Mouse (Mus musculus): ENCODE results near the gene Enpep. TPM values are rescaled to one million over a fixed set of nuclear protein-coding genes. Genes with fewer than 3 reads are reported as not detected.

Enpep gene
- 14.1 and 14.2 TPM in 2 replicates for polyA plus RNA-seq (2015; fragmentation: Nextera tagmentation; extraction: Ambion mirVana)

GRCm38 (mm10) chr3:129332586-129332985 lies at the start of gene Enpep:
Gene Enpep, minus strand, starts transcription at chr3:129332720.
- peak; percentile 85 for ATAC-seq (replicated peaks; ENCODE audit: insufficient number of reproducible peaks, insufficient read depth, low FRiP score, low read depth)
- no peaks in the 10 kb centered on the region for H3K9me3 ChIP-seq (replicated peaks)
- peak within 1 kb of the TSS; percentile 79 for H3K27ac ChIP-seq
- H3K4me3 ChIP-seq, result peak within 1 kb of the TSS; percentile 54
- WGBS, result 9% methylated on average over 13 of the region's 13 CpGs
- no peaks in the 10 kb centered on the region for H3K36me3 ChIP-seq
- peaks cover 23% of the 10 kb centered on the region for H3K4me1 ChIP-seq (replicated peaks)
- no peaks in the 10 kb centered on the region for H3K27me3 ChIP-seq
- H3K9ac ChIP-seq, result peak within 1 kb of the TSS; percentile 39
- peak within 1 kb of the TSS; percentile 67 for H3K4me2 ChIP-seq

- no peak overlapping the region for H3K4me2 ChIP-seq
- no peaks in the 10 kb centered on the region for H3K27me3 ChIP-seq
- WGBS, result 68% methylated on average over 3 of the region's 3 CpGs
Measured at GRCm38 (mm10) chr3:129379109-129379508, 46.6 kb upstream of the Enpep start.

GRCm38 (mm10) chr3:129375087-129375486 lies 42.6 kb upstream of the Enpep start:
- no peaks in the 10 kb centered on the region for H3K4me1 ChIP-seq (replicated peaks)
- no peak overlapping the region for H3K4me2 ChIP-seq
- no peak overlapping the region for H3K9ac ChIP-seq
- no peaks in the 10 kb centered on the region for H3K27me3 ChIP-seq
- H3K9me3 ChIP-seq (replicated peaks), result no peaks in the 10 kb centered on the region
- no peaks in the 10 kb centered on the region for H3K36me3 ChIP-seq
- no peak overlapping the region for H3K27ac ChIP-seq
- H3K4me3 ChIP-seq, result no peak overlapping the region
- 93% methylated on average over 3 of the region's 3 CpGs for WGBS
- no peak for ATAC-seq (replicated peaks; ENCODE audit: insufficient number of reproducible peaks, insufficient read depth, low FRiP score, low read depth)

More at GRCm38 (mm10) chr3:129379109-129379508, 46.6 kb upstream of the Enpep start:
- H3K36me3 ChIP-seq, result no peaks in the 10 kb centered on the region
- H3K27ac ChIP-seq, result no peak overlapping the region
- H3K4me3 ChIP-seq, result no peak overlapping the region
- H3K4me1 ChIP-seq (replicated peaks), result no peaks in the 10 kb centered on the region
- no peak overlapping the region for H3K9ac ChIP-seq
- no peak for ATAC-seq (replicated peaks; ENCODE audit: insufficient number of reproducible peaks, insufficient read depth, low FRiP score, low read depth)
- no peaks in the 10 kb centered on the region for H3K9me3 ChIP-seq (replicated peaks)

GRCm38 (mm10) chr3:129373108-129373507 lies 40.6 kb upstream of the Enpep start:
- no peak overlapping the region for H3K4me3 ChIP-seq
- ATAC-seq (replicated peaks; ENCODE audit: insufficient number of reproducible peaks, insufficient read depth, low FRiP score, low read depth), result no peak
- H3K27ac ChIP-seq, result no peak overlapping the region
- H3K36me3 ChIP-seq, result no peaks in the 10 kb centered on the region
- H3K27me3 ChIP-seq, result no peaks in the 10 kb centered on the region
- H3K4me2 ChIP-seq, result no peak overlapping the region
- H3K9me3 ChIP-seq (replicated peaks), result no peaks in the 10 kb centered on the region
- 38% methylated on average over 2 of the region's 2 CpGs for WGBS
- H3K4me1 ChIP-seq (replicated peaks), result no peaks in the 10 kb centered on the region
- no peak overlapping the region for H3K9ac ChIP-seq

GRCm38 (mm10) chr3:129369491-129369890 lies 37.0 kb upstream of the Enpep start:
- H3K27me3 ChIP-seq, result no peaks in the 10 kb centered on the region
- ATAC-seq (replicated peaks; ENCODE audit: insufficient number of reproducible peaks, insufficient read depth, low FRiP score, low read depth), result no peak
- no peak overlapping the region for H3K4me2 ChIP-seq
- H3K36me3 ChIP-seq, result no peaks in the 10 kb centered on the region
- no peak overlapping the region for H3K9ac ChIP-seq
- H3K4me3 ChIP-seq, result no peak overlapping the region
- 71% methylated on average over 3 of the region's 3 CpGs for WGBS
- no peaks in the 10 kb centered on the region for H3K9me3 ChIP-seq (replicated peaks)
- H3K27ac ChIP-seq, result no peak overlapping the region
- no peaks in the 10 kb centered on the region for H3K4me1 ChIP-seq (replicated peaks)

GRCm38 (mm10) chr3:129365919-129366318 lies 33.4 kb upstream of the Enpep start:
- Histone ChIP-seq H3K27ac (no peak overlapping the region), H3K9ac (no peak overlapping the region), H3K36me3 (no peaks in the 10 kb centered on the region), H3K4me3 (no peak overlapping the region), H3K9me3 (replicated peaks) (no peaks in the 10 kb centered on the region), H3K4me1 (replicated peaks) (no peaks in the 10 kb centered on the region), H3K27me3 (no peaks in the 10 kb centered on the region), H3K4me2 (no peak overlapping the region)
- 74% methylated on average over 1 of the region's 1 CpGs for WGBS
- no peak for ATAC-seq (replicated peaks; ENCODE audit: insufficient number of reproducible peaks, insufficient read depth, low FRiP score, low read depth)

- no peaks in the 10 kb centered on the region for H3K27me3 ChIP-seq
- ATAC-seq (replicated peaks; ENCODE audit: insufficient number of reproducible peaks, insufficient read depth, low FRiP score, low read depth), result no peak
- no peak overlapping the region for H3K4me3 ChIP-seq
- no peak overlapping the region for H3K4me2 ChIP-seq
- WGBS, result 80% methylated on average over 2 of the region's 2 CpGs
- H3K27ac ChIP-seq, result no peak overlapping the region
- H3K4me1 ChIP-seq (replicated peaks), result no peaks in the 10 kb centered on the region
- no peak overlapping the region for H3K9ac ChIP-seq
- no peaks in the 10 kb centered on the region for H3K9me3 ChIP-seq (replicated peaks)
- H3K36me3 ChIP-seq, result no peaks in the 10 kb centered on the region
Measured at GRCm38 (mm10) chr3:129364818-129365390, 32.4 kb upstream of the Enpep start.

- no peak overlapping the region for H3K27ac ChIP-seq
- no peaks in the 10 kb centered on the region for H3K9me3 ChIP-seq (replicated peaks)
- ATAC-seq (replicated peaks; ENCODE audit: insufficient number of reproducible peaks, insufficient read depth, low FRiP score, low read depth), result no peak
- no peaks in the 10 kb centered on the region for H3K36me3 ChIP-seq
- no peak overlapping the region for H3K9ac ChIP-seq
- 70% methylated on average over 1 of the region's 1 CpGs for WGBS
- no peaks in the 10 kb centered on the region for H3K27me3 ChIP-seq
- no peak overlapping the region for H3K4me3 ChIP-seq
- no peaks in the 10 kb centered on the region for H3K4me1 ChIP-seq (replicated peaks)
- no peak overlapping the region for H3K4me2 ChIP-seq
Measured at GRCm38 (mm10) chr3:129363426-129363825, 30.9 kb upstream of the Enpep start.

GRCm38 (mm10) chr3:129358115-129358514 lies 25.6 kb upstream of the Enpep start:
- no peak overlapping the region for H3K4me3 ChIP-seq
- H3K9me3 ChIP-seq (replicated peaks), result no peaks in the 10 kb centered on the region
- WGBS, result 71% methylated on average over 2 of the region's 2 CpGs
- H3K27me3 ChIP-seq, result no peaks in the 10 kb centered on the region
- no peak for ATAC-seq (replicated peaks; ENCODE audit: insufficient number of reproducible peaks, insufficient read depth, low FRiP score, low read depth)
- H3K36me3 ChIP-seq, result no peaks in the 10 kb centered on the region
- no peak overlapping the region for H3K27ac ChIP-seq
- H3K4me1 ChIP-seq (replicated peaks), result no peaks in the 10 kb centered on the region
- no peak overlapping the region for H3K9ac ChIP-seq
- H3K4me2 ChIP-seq, result no peak overlapping the region

GRCm38 (mm10) chr3:129353901-129354300 lies 21.4 kb upstream of the Enpep start:
- Histone ChIP-seq H3K4me2 (no peak overlapping the region), H3K4me3 (no peak overlapping the region), H3K27ac (no peak overlapping the region), H3K4me1 (replicated peaks) (no peaks in the 10 kb centered on the region), H3K9ac (no peak overlapping the region), H3K27me3 (no peaks in the 10 kb centered on the region), H3K36me3 (no peaks in the 10 kb centered on the region), H3K9me3 (replicated peaks) (no peaks in the 10 kb centered on the region)
- 72% methylated on average over 4 of the region's 4 CpGs for WGBS
- no peak for ATAC-seq (replicated peaks; ENCODE audit: insufficient number of reproducible peaks, insufficient read depth, low FRiP score, low read depth)

- Histone ChIP-seq H3K27me3 (no peaks in the 10 kb centered on the region), H3K4me2 (no peak overlapping the region), H3K4me3 (no peak overlapping the region), H3K9ac (no peak overlapping the region), H3K36me3 (no peaks in the 10 kb centered on the region), H3K9me3 (replicated peaks) (no peaks in the 10 kb centered on the region), H3K27ac (no peak overlapping the region), H3K4me1 (replicated peaks) (no peaks in the 10 kb centered on the region)
- ATAC-seq (replicated peaks; ENCODE audit: insufficient number of reproducible peaks, insufficient read depth, low FRiP score, low read depth), result no peak
- WGBS, result 46% methylated on average over 11 of the region's 11 CpGs
Measured at GRCm38 (mm10) chr3:129351320-129351877, 18.9 kb upstream of the Enpep start.

- ATAC-seq (replicated peaks; ENCODE audit: insufficient number of reproducible peaks, insufficient read depth, low FRiP score, low read depth), result no peak
- no peaks in the 10 kb centered on the region for H3K9me3 ChIP-seq (replicated peaks)
- H3K4me2 ChIP-seq, result no peak overlapping the region
- H3K27me3 ChIP-seq, result no peaks in the 10 kb centered on the region
- WGBS, result 85% methylated on average over 10 of the region's 10 CpGs
- no peaks in the 10 kb centered on the region for H3K36me3 ChIP-seq
- H3K4me1 ChIP-seq (replicated peaks), result no peaks in the 10 kb centered on the region
- no peak overlapping the region for H3K27ac ChIP-seq
- no peak overlapping the region for H3K9ac ChIP-seq
- H3K4me3 ChIP-seq, result no peak overlapping the region
Measured at GRCm38 (mm10) chr3:129347277-129347676, 14.8 kb upstream of the Enpep start.

All from heart, embryonic 15.5 days (tissue).